12 mouse cellular contexts compared by ENCODE assay signal in genomic region chr6:59233651-59234050, GRCm38 (mm10).
"Had no signal": no experiment of that assay in that cellular context is flagged by ENCODE, and none has a peak within 500 bp of the region (broad histone marks: within the 10 kb centered on the region; RNA-seq: fewer than 3 reads in every experiment).

No protein-coding gene starts in this region.

- H3K4me2 ChIP-seq: limb, embryonic 15.5 days; liver, embryonic 12.5 days; lung, embryonic 14.5 days; midbrain, embryonic 12.5 days; neural tube, embryonic 13.5 days had no signal

- H3K4me3 ChIP-seq: limb, embryonic 15.5 days; liver, embryonic 12.5 days; midbrain, embryonic 12.5 days; neural tube, embryonic 13.5 days had no signal

- H3K27me3 ChIP-seq: limb, embryonic 15.5 days; liver, embryonic 12.5 days; midbrain, embryonic 12.5 days; neural tube, embryonic 13.5 days had no signal

- DNase-seq: kidney, postnatal 10 days; kidney, postnatal 4 days; lung, postnatal 14 days; retina, postnatal 1 day; right cerebral cortex, postnatal 14 days; thymus, postnatal 4 days had no signal

- H3K36me3 ChIP-seq: limb, embryonic 15.5 days; liver, embryonic 12.5 days; midbrain, embryonic 12.5 days; neural tube, embryonic 13.5 days had no signal

- H3K27ac ChIP-seq: limb, embryonic 15.5 days; liver, embryonic 12.5 days; midbrain, embryonic 12.5 days; neural tube, embryonic 13.5 days had no signal

- ATAC-seq: liver, embryonic 12.5 days; midbrain, embryonic 16.5 days had no signal

- H3K9me3 ChIP-seq: limb, embryonic 15.5 days; liver, embryonic 12.5 days had no signal

- H3K4me1 ChIP-seq: limb, embryonic 15.5 days; liver, embryonic 12.5 days; midbrain, embryonic 12.5 days; neural tube, embryonic 13.5 days had no signal

- H3K9ac ChIP-seq: limb, embryonic 15.5 days; liver, embryonic 12.5 days; lung, embryonic 14.5 days; midbrain, embryonic 12.5 days; neural tube, embryonic 13.5 days had no signal
